Mouse (Mus musculus) T-cell, adult 2 months (primary cell): ENCODE data around the gene Ephb1.

Source experiments
- DNase-seq: peaks from one replicate; pipeline ENCODE4 v3.0.0; 2022; ENCODE audit warnings: low spot score

The Ephb1 gene

GRCm38 (mm10) chr9:102249124-102249816 is 105.2 kb downstream of the Ephb1 start:
- no peak for DNase-seq

- DNase-seq = no peak
Observed at GRCm38 (mm10) chr9:102245551-102245950, 108.9 kb downstream of the Ephb1 start.

- DNase-seq = no peak
Observed at GRCm38 (mm10) chr9:102243296-102243695, 111.2 kb downstream of the Ephb1 start.

GRCm38 (mm10) chr9:102241546-102241945 is 112.9 kb downstream of the Ephb1 start:
- DNase-seq = no peak

GRCm38 (mm10) chr9:102240215-102240614 is 114.3 kb downstream of the Ephb1 start:
- no peak for DNase-seq

- DNase-seq = no peak
Observed at GRCm38 (mm10) chr9:102235444-102235951, 119.0 kb downstream of the Ephb1 start.

- DNase-seq = no peak
Observed at GRCm38 (mm10) chr9:102231248-102231647, 123.2 kb downstream of the Ephb1 start.

- no peak for DNase-seq
Observed at GRCm38 (mm10) chr9:102216746-102217566, 137.5 kb downstream of the Ephb1 start.

- no peak for DNase-seq
Observed at GRCm38 (mm10) chr9:102212036-102212383, 142.5 kb downstream of the Ephb1 start.

GRCm38 (mm10) chr9:102211296-102212035 is 143.0 kb downstream of the Ephb1 start:
- no peak for DNase-seq

- no peak for DNase-seq
Observed at GRCm38 (mm10) chr9:102205518-102205917, 149.0 kb downstream of the Ephb1 start.

GRCm38 (mm10) chr9:102201867-102202266 is 152.6 kb downstream of the Ephb1 start:
- no peak for DNase-seq

GRCm38 (mm10) chr9:102196856-102197255 is 157.6 kb downstream of the Ephb1 start:
- DNase-seq = no peak

- DNase-seq = no peak
Observed at GRCm38 (mm10) chr9:102194063-102194462, 160.4 kb downstream of the Ephb1 start.

- no peak for DNase-seq
Observed at GRCm38 (mm10) chr9:102192724-102193685, 161.5 kb downstream of the Ephb1 start.

- no peak for DNase-seq
Observed at GRCm38 (mm10) chr9:102190058-102190457, 164.4 kb downstream of the Ephb1 start.

- no peak for DNase-seq
Observed at GRCm38 (mm10) chr9:102189406-102189805, 165.1 kb downstream of the Ephb1 start.

GRCm38 (mm10) chr9:102183663-102184274 is 170.7 kb downstream of the Ephb1 start:
- no peak for DNase-seq

GRCm38 (mm10) chr9:102181810-102182490 is 172.5 kb downstream of the Ephb1 start:
- no peak for DNase-seq

GRCm38 (mm10) chr9:102181276-102181675 is 173.2 kb downstream of the Ephb1 start:
- no peak for DNase-seq
